Mouse (Mus musculus) yolk sac, embryonic 10.5 days (tissue): ENCODE measurements at regions not wholly inside any gene's neighbourhood (a gene's known extent, or its start where the extent isn't known, plus 50 kb on each side); places are given as distances from the start of the nearest gene placed in this dataset.
A peak's percentile ranks its signal among the peaks of the same experiment; 100 is the strongest.

Experiments
- DNase-seq: peaks from one replicate; pipeline ENCODE4 v3.0.0-alpha.2; 2017; ENCODE audit warnings: low spot score

DNA sequence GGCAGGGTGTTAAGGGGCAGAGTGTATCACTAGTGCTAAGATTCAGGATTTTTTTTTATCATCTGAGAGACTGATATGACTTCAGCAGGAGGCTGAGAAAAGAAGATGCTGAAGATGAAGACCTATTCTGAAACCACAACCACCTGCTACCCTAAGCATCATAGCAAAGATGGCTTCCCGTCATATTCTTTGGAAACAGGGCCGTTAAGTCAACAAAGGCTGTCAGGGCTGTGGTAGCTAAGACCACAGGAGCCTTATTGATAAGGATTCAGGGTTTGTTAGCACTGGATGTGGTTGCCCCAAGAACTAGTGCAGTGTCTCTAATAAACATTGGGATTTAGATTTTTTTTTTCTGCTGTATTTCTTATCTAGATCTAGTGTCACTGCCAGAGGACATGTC lies 56.7 kb upstream of the Rasgrp1 start:
- no peak for DNase-seq

DNA sequence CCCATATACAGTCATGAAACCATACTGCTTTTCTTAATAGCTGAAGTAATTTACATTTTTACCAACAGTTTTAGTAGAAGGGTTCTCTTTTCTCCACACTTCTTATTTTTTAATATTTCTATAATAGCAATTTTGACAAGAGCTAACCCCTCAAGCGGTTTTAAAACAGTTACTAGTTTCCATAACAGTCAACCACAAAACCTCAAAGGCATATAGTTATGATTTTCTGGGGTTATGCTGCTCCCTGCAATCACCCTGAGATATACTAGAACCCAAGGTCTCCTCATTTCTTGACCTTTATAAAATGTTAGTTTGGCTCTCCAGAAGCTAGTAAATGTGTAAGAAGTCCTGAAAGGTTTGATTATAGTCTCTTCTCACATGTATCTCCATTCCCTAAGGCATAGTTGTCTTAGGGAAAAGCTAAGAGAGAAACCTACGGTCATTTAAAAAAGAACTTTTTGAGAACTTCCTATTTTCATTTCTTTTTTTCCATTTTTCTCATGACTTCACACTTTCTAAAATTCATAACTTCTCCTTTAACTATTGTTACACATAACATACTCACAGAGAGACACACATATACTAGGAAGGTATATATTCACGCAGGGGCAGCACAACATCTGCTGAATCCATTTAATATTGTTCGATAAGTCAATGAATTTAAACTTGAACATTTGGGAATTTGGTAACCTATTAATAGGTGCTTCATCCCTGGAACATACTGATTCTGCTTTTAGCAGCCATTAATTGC lies 60.8 kb upstream of the Rasgrp1 start:
- DNase-seq = no peak

DNA sequence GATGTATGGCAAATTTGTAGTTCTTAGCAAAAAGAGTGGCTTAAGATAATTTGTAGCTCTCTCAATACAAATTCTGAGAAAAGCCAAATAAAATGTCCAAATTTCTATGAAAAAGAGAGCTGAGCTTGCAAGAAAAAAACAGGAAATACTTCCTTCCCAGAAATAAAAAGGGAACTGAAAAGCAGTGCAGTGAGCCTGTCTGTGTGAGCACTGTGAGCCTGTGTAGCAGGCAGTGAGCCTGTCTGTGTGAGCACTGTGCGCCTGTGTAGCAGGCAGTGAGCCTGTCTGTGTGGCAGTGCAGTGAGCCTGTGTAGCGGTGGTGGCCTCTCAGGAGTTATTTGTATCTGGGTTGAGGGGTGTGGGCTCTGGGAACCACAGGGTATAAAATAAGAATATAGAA lies 62.7 kb upstream of the Rasgrp1 start:
- no peak for DNase-seq

DNA sequence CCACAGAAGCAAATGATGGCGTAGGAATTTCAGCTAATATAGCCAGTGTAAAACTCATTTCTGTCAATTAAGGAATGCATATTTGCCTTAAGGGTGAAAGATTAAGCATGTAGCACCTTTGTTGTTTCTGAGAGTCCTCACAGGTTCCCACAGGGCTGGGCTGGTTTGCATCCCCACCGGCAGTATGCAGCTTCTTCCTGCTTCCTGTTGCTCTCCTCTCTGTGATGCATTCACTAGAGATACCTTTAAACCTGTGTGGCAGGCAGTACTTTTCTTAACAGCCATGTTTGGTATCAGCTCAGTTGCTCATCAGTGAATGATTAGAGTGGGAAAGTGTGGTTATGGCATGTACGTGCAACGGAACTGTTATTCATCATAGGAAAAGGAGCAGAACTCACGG lies 65.4 kb upstream of the Rasgrp1 start:
- DNase-seq = no peak

DNA sequence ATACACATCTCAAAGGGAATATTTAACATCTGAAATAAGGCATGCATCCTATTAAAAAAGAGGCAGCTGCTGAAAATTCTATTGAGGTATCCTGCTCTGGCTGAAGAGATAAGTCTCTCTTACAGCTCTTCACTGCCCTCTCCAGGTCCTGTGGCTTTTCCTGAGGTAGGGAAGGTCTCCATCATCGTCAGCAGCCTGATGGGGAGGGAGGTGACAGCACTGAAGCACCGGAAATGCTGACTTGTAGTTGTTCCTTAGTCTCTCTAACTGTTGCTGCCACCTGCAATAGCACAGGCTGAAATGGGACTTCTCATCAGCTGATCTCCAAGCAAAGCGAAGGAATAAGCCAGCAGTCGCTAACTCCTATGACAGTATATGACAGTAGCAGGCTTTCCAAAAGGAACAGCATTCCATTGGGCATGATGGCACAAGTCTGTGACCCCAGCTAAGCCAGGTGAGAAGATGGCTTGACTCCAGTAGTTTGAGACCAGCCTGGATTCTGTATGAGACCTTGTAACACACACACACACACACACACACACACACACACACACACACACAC lies 69.3 kb upstream of the Rasgrp1 start:
- DNase-seq = no peak

DNA sequence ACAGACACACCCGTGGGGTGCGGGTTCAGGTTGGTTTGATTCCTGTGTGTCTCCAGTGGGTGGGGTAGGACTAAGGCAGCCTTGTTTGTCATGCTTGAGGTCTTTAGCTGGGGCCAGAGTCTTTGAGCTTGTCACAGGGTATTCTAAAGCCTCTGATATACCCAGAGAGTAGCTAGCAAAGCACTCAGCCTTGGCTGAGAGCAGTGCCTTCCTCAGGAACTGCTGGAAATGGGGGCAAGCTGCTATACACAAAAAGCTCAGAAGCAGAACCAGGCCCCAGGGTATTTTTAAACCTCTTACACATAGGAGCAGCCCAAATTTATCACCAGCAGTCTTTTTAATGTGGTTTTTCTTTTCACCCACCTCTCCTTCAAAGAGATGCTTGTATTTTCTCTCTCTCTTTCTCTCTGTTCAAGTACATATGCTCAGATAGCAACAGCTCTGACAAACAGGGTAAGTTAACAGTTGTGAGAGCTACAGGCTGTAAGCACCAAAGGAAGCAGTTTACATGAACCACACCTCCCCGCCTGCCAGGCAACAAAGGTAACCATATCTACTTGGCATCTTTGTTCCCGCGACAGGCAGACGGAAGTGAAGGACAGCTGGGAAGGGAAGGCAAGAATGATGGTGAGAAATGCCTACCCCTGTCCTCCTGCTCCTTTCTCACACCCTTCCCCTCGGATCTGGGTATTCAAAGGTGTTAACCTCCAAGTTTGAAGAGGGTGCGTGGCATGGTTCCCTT lies 74.6 kb upstream of the Rasgrp1 start:
- DNase-seq = no peak

DNA sequence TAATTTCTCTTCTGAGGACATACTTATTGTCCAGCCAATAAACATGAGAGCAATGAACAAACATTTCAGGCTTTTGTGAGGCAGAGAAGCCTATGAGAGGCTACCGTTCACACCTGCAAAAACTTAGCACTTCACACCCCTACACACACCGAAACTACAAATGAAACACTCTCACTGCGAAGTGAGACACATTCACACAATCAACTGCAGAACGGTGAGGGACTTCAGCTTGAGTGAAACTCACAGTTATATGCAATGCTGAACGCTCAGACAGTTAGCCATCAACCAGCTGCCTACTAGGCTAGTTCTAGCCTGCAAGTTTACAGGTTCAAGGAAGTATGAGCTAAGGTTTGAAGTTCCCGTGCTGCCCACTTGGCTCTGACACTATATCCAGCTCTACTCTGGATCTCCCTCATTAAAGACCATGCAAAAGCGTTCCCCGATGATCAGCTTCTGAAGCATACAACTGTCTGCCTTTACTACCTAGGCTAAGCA lies 75.4 kb upstream of the Rasgrp1 start:
- DNase-seq = no peak

DNA sequence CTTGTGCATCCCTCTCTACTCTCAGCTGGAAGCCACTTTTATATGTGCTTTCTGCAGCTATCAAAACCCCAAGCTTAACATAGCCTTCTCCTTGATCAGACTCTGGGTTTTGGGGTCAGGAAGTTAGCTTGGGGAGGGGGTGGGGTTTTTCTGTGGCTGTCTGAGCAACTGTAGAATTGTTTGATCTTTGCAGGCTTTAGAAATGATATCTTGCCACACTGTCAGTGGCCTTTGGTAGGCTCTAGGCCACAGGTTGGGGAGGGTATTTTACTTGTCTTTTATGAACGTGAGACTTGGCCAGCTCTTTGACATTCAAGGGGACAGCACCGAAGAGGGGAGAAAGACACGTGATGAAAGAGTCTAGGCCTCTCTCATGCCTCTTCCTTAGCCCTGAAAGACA lies 75.9 kb upstream of the Rasgrp1 start:
- DNase-seq = no peak

DNA sequence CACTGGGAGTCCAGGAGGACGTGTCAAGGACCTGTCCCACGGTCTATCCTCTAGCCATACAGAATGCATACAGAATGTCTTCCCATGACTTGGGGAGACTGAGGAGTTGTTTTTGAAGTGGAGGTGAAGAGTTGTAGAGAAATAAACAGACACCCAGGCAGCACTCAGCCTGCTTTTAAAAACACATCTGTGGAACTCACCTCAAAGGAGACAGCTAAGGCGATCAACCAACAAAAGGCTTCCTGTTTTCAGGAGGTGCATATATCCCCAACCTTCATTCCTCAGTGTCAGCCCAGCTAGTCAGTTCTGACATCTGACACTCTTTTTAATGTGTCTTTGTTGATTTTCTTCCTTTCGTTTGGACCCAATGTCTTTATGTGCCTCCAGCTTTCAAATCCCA lies 78.6 kb upstream of the Rasgrp1 start:
- no peak for DNase-seq

DNA sequence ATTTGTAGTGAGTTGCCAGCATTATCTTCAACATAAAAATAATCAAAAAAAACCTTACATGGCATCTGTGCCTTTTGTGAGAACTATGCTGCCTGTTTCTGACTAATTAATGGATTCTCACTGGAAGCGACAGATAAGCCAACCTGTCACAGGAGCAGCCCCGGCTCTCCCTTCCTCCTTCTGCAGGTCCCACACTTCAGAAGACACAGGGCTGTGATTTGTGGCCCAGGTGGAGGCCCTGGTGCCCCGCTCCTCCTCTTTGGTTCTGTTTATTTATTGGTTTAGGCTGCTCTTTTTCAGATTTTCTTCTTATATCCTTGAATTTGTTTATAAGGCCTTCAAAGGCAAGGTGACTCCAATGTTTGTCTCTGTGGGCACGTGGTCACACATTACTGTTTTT lies 80.0 kb upstream of the Rasgrp1 start:
- no peak for DNase-seq

DNA sequence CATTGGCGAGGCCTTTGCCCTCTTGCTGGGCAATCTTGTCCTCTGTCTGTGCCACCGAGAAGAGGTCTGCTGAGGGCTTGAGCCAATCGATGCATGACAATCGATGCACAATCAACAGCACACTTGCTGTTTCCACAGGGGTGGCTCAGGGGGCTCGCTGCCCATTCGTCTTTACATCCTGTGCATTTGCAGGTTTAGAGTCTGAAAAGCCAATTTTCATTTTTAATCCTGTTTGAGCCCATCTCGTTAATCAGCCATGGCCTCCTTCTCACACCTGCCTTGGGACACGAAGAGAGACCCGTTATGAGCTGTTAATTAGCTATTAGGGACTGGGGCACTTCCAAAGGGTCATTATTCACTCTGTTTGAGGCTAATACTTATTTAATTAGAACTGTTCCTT lies 86.4 kb upstream of the Rasgrp1 start:
- DNase-seq = no peak

DNA sequence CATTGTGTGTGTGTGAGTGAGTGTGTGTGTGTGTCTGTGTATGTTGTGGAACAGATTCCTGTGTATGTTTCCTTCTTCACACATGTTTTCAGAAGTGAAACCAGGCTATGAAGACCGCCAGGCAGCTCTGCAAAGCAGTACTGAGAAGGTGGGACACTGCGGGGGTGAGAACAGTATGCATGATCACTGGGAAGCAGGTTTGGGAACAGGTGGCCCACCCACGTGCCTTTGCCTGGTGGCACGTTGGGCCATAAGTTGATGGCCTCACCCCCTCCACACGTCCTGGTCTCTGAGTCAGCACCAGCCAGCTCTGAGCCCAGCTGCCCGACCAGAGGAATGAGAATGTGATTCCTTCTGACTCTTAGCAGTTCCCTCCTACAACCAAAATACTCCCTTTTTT lies 89.2 kb upstream of the Rasgrp1 start:
- no peak for DNase-seq

DNA sequence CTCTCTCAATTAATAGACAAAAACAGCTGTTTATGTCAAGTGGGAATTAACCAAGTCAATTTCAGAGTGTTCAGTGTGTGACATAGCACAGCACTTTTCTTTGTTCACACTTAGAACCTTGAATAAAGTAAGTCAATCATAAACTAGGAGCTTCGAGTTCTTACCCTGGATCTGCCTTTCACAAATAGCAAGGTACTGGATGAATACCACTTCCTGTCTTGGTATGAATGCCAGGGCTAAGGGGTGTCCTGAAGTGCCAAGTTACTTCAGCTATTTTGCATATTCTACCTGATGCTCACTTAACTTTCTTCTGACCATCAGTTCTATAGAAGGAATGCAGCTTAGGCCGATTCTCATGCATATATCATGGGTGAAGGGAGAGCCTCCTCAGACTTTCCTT lies 90.1 kb upstream of the Rasgrp1 start:
- no peak for DNase-seq

DNA sequence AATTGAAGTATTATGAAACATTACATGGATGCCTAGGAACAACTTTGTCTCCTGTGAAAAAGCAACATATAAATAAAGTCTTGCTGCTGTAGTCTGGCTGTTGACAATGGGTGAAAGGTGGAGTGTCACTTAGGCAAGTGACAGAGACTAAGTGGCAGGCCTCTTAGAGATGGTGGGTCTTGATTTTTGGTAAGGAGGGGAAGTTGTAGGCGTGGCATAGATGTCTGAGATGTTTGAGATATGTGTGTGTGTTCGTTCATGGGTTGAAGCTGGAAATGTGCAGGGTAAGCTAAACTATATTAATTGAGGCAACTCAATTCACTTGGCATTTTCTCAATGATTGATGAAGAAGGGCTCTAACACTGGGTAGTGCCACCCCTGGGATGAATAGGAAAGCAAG lies 90.7 kb upstream of the Rasgrp1 start:
- DNase-seq = no peak

DNA sequence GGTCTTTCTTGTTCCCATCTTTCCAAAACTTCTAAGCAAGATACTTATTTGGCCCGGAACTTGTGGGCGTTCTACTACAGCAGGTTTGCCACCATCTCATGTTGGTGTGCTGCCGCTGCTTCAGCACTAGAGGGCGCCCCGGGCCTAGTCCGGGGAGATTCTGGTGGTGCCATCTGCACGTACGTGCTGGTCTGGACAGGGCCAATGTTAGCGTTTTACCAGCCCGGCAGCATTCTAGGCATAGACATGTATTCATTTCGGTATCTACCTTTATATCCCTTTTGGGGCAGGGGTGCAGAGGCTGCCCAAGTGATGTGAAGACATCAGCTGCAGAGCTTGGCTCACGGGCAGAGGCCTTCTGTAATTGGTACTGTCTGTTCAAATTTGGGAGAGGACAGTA lies 95.3 kb upstream of the Rasgrp1 start:
- DNase-seq = no peak

DNA sequence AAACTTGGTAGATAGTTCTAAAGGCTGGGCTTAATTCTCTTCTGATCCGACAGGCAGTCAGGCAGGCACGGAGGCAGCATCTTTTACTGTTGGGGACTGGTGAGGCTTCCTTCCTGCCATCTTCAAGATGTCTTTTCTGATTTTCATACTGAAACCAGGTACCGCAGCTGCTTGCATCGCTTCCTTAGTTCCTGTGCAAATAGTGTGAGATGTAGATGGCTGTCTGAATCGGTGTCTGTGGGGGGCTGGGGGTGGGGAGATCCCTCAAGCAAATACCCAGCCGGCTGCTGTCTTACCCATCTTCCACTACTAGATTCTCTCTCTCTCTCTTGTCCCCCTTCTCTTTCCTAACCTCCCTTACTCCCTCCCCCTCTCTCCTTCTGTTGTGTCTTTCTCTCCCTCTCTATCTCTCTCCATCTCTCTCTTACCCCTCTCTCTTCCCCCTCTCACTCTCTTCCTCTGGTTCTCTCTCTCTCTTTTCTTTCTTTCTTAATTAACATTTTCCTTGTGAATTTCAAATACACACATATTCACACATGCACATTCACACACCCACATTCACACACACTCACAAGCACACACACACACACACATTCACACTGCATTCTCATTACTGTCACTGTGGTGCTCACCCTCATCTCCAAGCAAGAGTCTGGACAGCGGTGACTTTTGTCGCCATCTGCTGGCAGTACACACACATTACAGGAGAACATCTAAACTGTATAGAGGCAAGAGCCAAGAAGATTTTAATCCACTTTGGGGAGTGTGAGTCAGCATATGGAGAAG lies 96.0 kb upstream of the Rasgrp1 start:
- peak; percentile 14 for DNase-seq

DNA sequence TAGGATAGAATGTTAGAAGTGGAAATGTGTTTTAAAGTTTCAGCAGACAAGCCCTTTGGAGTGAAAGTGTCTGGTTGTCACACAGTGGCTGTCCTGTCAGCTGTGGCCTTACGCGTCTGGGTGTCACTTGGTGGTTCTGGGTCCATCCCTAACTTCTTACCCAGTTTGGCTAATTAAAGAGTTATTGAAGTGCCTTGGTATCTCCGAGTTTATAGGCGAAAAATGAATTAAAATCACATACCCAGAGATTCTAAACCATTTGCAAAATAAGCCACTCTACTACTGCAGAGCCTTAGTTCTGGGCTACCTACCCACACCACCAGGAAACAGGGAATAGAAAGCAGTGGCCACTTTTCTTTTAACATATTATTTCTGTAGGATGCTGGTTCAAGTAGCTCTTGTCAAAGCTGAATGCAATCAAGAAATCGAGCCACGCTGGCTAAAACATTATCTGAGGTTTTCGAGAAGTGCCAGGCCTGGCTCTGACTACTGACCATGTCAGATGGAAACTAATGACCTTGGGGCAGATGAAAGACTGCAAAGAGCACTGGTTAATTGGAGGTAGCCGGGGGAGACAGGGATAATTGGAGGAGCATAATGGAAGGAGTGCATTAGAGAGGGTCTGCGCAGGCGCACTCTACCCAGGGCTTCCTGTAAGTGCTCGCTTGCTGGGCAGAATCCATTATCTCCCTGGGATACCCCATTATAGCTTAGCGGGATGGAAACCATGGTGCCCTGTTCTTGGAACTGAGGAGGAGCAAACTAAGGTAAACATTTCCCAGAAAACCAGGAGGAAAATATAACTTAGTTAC lies 96.8 kb upstream of the Rasgrp1 start:
- DNase-seq = no peak

DNA sequence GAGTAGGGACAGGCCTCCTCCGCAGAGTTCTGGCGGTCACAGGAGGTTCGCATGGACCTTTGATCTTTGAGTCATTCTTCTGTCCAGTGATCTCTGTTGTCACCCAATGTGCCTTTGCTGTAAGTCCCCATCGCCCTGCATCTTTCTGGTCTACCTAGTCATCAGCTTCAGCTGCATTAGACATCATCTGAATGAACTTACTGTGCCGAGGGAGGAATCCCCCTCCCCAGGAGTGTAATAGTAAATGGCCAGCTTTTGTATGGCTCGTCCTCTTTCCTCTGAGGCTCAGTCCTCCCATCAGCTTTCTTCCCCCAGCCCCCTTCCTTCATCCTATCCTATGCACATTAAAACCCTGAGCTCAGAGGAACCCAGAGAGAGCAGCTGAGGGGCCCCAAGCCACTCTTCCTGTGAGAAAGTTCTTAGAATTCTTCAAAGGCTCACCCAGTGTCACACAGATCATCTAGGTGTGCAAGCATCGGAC lies 98.0 kb upstream of the Rasgrp1 start:
- DNase-seq = no peak

DNA sequence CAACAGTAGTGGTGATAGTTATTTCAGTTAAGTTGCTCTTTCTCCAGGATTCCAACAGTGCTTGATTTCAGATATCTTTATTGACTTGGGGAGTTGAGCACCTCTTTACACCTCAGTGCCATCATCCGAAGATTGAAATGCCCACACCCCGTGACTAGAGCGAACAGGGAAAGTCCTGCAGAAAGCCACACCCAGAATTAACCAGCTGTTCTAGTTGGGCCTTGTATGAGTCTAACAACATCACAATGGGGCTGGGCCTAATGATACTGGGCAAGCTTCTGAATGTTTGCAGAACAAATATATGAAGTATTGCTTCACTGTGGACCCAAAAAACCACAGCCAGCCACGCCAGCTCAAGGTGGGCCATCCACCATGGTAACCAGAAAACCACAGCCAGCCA lies 100.1 kb upstream of the Rasgrp1 start:
- DNase-seq = no peak

DNA sequence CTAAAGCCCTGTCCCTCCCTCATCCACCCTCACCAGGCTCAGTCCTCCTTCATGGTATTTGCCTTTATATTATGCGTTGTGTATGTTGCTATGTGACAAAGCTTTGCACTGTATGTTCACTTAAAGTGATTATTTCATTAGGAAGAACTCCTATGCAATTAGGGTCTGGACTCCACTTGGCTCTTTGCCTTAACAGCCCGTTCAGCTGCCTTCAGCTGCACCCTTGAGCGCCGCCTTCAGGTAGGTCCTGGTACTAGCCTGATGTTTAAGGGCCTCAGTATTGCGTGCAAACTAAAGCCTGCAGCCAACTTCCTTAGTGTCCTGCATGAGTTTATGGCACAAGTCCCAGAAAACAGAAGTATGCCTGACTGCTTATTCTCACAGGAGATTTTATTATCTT lies 101.9 kb upstream of the Rasgrp1 start:
- DNase-seq = no peak

DNA sequence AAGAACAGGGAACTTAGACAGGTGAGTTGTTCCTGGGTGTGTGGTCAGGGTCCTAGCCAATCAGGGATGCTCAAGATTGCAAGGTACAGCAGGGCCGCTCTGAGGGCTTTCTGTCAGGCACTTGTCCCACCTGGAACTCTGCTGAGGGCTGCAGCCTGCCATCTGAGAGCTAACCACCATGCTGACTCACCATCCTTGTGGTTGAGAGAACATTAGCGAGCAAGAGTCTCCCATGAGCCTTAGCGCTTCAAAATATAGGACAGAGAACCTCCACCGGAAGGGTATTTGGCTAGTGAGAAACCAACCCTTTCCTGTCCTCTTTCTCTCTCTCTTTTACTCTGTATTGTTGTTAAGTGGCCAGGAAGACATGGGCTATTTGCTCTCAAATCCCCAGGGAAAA lies 104.1 kb upstream of the Rasgrp1 start:
- DNase-seq = no peak
